Mouse (Mus musculus) R1 (cell line): ENCODE measurements around the gene Defb20.

Experiments
- DNase-seq: peaks from one replicate; pipeline ENCODE4 v3.0.0-alpha.2; 2018; ENCODE audit warnings: low read depth, low spot score

The Defb20 gene

DNA sequence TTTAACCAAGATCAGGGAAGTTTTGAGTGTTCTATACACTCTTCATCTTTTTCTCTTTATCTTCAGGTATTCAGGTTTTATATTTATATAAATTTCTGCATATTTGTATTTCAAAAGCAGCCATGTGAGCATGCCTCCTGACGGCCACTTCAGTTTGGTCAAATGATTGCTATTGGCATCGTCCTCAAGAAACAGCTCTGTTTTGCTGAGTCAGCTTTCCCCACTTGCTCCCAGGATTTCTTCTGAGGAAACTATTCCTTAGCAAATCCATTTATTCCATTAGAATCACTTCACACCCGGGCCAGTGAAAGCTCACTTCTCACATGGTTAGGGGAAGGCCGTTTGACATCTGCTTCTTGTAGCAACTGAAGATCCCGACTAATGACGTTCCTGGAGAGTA, 21.2 kb downstream of the Defb20 start:
- DNase-seq: no peak

DNA sequence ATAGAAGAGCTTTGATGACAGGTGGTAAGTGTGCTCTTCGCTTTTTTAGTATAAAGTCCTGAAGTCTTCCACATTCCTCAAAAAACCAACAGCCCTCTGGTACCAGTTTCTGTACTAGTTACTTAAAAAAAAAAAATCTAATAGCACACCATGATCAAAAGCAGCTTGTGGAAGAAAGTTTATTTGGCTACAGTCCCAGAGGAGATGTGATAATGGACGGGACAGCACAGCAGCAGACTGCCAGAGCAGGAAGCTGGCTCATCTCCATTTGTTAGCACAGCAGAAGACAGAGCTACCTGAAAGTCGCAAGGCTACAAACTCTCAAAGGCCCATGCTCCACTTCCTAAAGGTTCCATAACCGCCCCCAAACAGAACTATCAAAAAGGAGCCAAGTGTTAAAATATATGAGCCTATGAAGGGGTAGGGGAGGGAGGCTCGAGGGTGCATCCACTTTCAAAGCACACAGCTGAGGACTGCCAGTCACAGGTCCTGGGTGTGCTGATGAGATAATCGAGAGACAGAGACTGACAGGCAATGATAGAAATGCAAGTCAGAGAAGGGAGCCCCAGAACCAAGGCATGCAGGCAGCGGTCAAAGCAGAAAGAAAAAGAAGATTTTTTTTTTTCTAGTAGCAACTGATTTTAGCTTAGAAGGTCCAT, 23.5 kb downstream of the Defb20 start:
- DNase-seq: no peak

DNA sequence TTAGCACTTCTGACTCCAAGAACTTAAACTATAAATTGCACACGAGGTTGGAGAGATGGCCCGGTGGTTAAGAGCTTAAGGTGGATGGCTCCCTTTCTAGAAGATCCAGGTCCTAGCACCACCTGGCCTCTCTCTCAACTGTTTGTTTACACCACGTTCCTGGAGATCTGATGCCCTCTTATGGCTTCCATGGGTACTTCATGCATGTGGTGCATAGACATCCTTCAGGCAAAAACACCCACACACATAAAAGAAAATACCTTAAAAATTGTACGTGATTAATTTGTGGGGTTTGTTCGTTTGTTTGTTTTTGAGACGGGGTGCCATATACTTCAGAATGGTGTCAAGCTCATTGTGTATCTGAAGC, 24.0 kb downstream of the Defb20 start:
- DNase-seq: peak; percentile 57

DNA sequence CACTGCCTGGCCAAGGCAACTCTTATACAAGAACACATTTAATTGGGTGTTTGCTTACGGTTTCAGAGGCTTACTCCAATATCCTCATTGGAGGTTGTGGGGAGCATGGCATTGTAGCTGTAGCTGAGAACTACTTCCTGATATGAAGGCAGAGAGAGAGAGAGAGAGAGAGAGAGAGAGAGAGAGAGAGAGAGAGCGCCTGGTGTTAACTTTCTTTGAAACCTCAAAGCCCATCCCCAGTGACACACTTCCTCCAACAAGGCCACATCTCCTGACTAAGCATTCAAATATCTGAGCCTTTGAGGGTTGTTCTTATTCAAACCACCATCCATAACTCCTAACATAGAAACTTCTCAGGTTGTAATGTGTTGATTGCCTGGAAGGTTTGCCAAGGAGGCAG, 27.1 kb downstream of the Defb20 start:
- no peak for DNase-seq

- no peak for DNase-seq
Measured at GRCm38 (mm10) chr2:152511592-152511991, 34.7 kb downstream of the Defb20 start, which contains the start of gene Defb26. Gene Defb26 (minus strand): TSS chr2:152511692.

GRCm38 (mm10) chr2:152516084-152516483, 39.2 kb downstream of the Defb20 start:
- no peak for DNase-seq

DNA sequence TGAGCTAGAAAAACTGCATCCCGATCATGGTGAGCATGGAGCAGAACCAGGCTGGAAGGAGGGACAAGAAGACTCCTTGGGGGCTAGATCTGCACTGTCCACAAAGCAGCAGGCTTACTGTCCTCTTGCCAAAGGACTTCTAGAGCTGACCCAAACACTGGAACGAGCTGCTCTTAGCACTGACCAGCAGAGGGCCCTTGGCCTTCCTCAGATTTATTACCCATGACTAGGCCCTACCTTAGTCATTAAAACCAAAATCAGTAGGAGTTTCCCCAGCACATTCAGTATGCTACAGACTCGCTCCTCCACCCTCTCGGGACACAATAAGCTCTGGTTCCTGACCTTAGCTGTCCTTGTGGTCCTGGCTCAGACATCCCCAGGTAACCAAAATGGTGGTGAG, 41.1 kb downstream of the Defb20 start, which contains the start of gene Defb28:
TSS of gene Defb28 (plus strand) at position 275 of the 400 bp plus-strand sequence.
- DNase-seq: no peak
